ENCODE assay signal across 10 mouse cellular contexts in genomic region chr11:67458171-67458570, GRCm38 (mm10). TPM values are rescaled to one million over a fixed set of nuclear protein-coding genes. Genes with fewer than 3 reads are reported as not detected.
DNase-seq lines count a peak whose midpoint lies in the region; ATAC-seq and TF ChIP-seq lines count a peak whose summit lies in the region.
"Had no signal": no experiment of that assay in that cellular context is flagged by ENCODE, and none has a peak within 500 bp of the region (broad histone marks: within the 10 kb centered on the region; RNA-seq: fewer than 3 reads in every experiment).

No protein-coding gene starts in this region.

- no peak overlapping the region for H3K4me2 ChIP-seq in heart, postnatal 0 days (ENCODE audit: low read depth, low read length)
- no peak overlapping the region for H3K4me2 ChIP-seq in liver, postnatal 0 days (ENCODE audit: low read depth, low read length)
- H3K4me2 ChIP-seq: limb, embryonic 13.5 days; neural tube, embryonic 12.5 days had no signal

- TF ChIP-seq EP300 in heart, postnatal 0 days (IDR thresholded peaks at IDR 0.05; ENCODE audit: low read depth) = no peak
- TF ChIP-seq EP300 in liver, postnatal 0 days (IDR thresholded peaks at IDR 0.05; ENCODE audit: low read depth) = no peak

- peak; percentile 51 for TF ChIP-seq CTCF in heart, postnatal 0 days (IDR thresholded peaks at IDR 0.05; ENCODE audit: low read depth)
- TF ChIP-seq CTCF in liver, postnatal 0 days (IDR thresholded peaks at IDR 0.05; ENCODE audit: low read depth) = peak; percentile 57

- peaks cover 8% of the 10 kb centered on the region; the same call in 1 of the 2 replicates for H3K4me1 ChIP-seq in heart, postnatal 0 days (ENCODE audit: control insufficient read depth, insufficient read depth)
- H3K4me1 ChIP-seq in liver, postnatal 0 days (ENCODE audit: insufficient read depth) = peaks cover 6% of the 10 kb centered on the region; the same call in 1 of the 2 replicates
- H3K4me1 ChIP-seq: neural tube, embryonic 12.5 days had no signal

- H3K36me3 ChIP-seq in heart, postnatal 0 days (replicated peaks; ENCODE audit: control insufficient read depth, insufficient read depth, low read length) = no peaks in the 10 kb centered on the region
- no peaks in the 10 kb centered on the region for H3K36me3 ChIP-seq in liver, postnatal 0 days (replicated peaks; ENCODE audit: insufficient read depth, low read length)
- H3K36me3 ChIP-seq in macrophage (ENCODE audit: inconsistent target) = no peaks in the 10 kb centered on the region
- H3K36me3 ChIP-seq: limb, embryonic 13.5 days; neural tube, embryonic 12.5 days had no signal

- 54% methylated on average over 2 of the region's 2 CpGs for WGBS in heart, postnatal 0 days
- WGBS in liver, postnatal 0 days (ENCODE audit: insufficient replicate concordance) = 13% methylated on average over 2 of the region's 2 CpGs
- WGBS in macrophage (ENCODE audit: missing documents) = 8% methylated on average over 2 of the region's 2 CpGs

- no peak overlapping the region for H3K9ac ChIP-seq in heart, postnatal 0 days (replicated peaks; ENCODE audit: low read depth, low read length)
- H3K9ac ChIP-seq in liver, postnatal 0 days (replicated peaks) = no peak overlapping the region
- H3K9ac ChIP-seq: limb, embryonic 13.5 days; neural tube, embryonic 12.5 days had no signal

- H3K4me3 ChIP-seq in heart, postnatal 0 days (ENCODE audit: low read depth, low read length) = no peak overlapping the region
- H3K4me3 ChIP-seq in liver, postnatal 0 days (ENCODE audit: low read depth, low read length) = no peak overlapping the region
- H3K4me3 ChIP-seq in macrophage (ENCODE audit: inconsistent target) = no peak overlapping the region
- H3K4me3 ChIP-seq: limb, embryonic 13.5 days; neural tube, embryonic 12.5 days had no signal

- no peak for ATAC-seq in heart, postnatal 0 days (ENCODE audit: insufficient read depth, low read depth)
- ATAC-seq in liver, postnatal 0 days = no peak

- H3K27ac ChIP-seq in heart, postnatal 0 days (ENCODE audit: low read depth) = no peak overlapping the region
- no peak overlapping the region for H3K27ac ChIP-seq in liver, postnatal 0 days (ENCODE audit: low read depth)
- peak overlapping the region; percentile 36; the same call in 1 of the 2 replicates for H3K27ac ChIP-seq in macrophage
- H3K27ac ChIP-seq: limb, embryonic 13.5 days; neural tube, embryonic 12.5 days had no signal

- H3K9me3 ChIP-seq in heart, postnatal 0 days (replicated peaks; ENCODE audit: control insufficient read depth, low read length) = no peaks in the 10 kb centered on the region
- no peaks in the 10 kb centered on the region for H3K9me3 ChIP-seq in liver, postnatal 0 days (ENCODE audit: low read length)
- H3K9me3 ChIP-seq: limb, embryonic 13.5 days; neural tube, embryonic 12.5 days had no signal

- H3K79me2 ChIP-seq in macrophage (ENCODE audit: inconsistent target) = peaks cover 57% of the 10 kb centered on the region

- intact Hi-C loops in heart, postnatal 14 days (cut with DNase I) = no loop called here

- H3K27me3 ChIP-seq in heart, postnatal 0 days (ENCODE audit: control insufficient read depth, insufficient read depth, low read length) = peaks cover 6% of the 10 kb centered on the region; the same call in 1 of the 2 replicates
- H3K27me3 ChIP-seq in liver, postnatal 0 days (ENCODE audit: insufficient read depth, low read length) = peaks cover 32% of the 10 kb centered on the region

- peak; percentile 25 for DNase-seq in heart, postnatal 0 days (ENCODE audit: low spot score)
- DNase-seq in heart, postnatal 14 days = no peak
- DNase-seq in liver, postnatal 0 days = no peak
- no peak for DNase-seq in liver
- DNase-seq in brain, adult 2 months (ENCODE audit: low read depth, low spot score) = peak; percentile 82
- DNase-seq in adrenal gland, postnatal 4 days (ENCODE audit: low spot score in 2 of 2) = no peak
- DNase-seq: gastrocnemius, postnatal 10 days had no signal

RNA-seq across cellular contexts. Expression of gene Gas7, which starts 2.9 kb away (rescaled TPM):
- total RNA-seq in heart, postnatal 0 days (2014; rRNA removed; ENCODE audit: low replicate concordance) = 5.3 and 23.2 TPM in 2 replicates
- polyA plus RNA-seq in heart, postnatal 0 days (2015; fragmentation: Nextera tagmentation; extraction: Ambion mirVana) = 4.6 and 4.8 TPM in 2 replicates
- 10 to 100 TPM; 11.8 to 12.4 TPM for total RNA-seq in heart, postnatal 14 days (2021)
- 2.4 and 2.7 TPM in 2 replicates for polyA plus RNA-seq in liver, postnatal 0 days (2015; fragmentation: Nextera tagmentation; extraction: Ambion mirVana)
- total RNA-seq in macrophage (2018; cell fraction: chromatin; rRNA removed) = 1,000 to 10,000 TPM in 9 of 26 experiments, 100 to 1,000 TPM in 17; 208 to 2,451 (median 601) TPM
- total RNA-seq in macrophage (2018; cell fraction: cytosol; rRNA removed) = 100 to 1,000 TPM; 162 to 553 (median 186) TPM
- 1,000 to 10,000 TPM in 4 of 26 experiments, 100 to 1,000 TPM in 22; 124 to 1,781 (median 391) TPM for total RNA-seq in macrophage (2018; cell fraction: nucleus; rRNA removed)
- 39.5 to 121 TPM (median 113 TPM) in 3 replicates for polyA plus RNA-seq in macrophage (2018)
- total RNA-seq in adrenal gland, postnatal 4 days (2021) = 10 to 100 TPM; 30.5 to 32.9 TPM

Comparison
In these comparisons a context has a peak if more than half of its experiments do, and no peak if none do; other contexts are left out.
1. DNase-seq: peak in heart, postnatal 0 days (single experiment) and brain, adult 2 months (single experiment); none in heart, postnatal 14 days (0 of 2), liver, postnatal 0 days (single experiment), liver (single experiment) and adrenal gland, postnatal 4 days (0 of 2).